Mouse (Mus musculus) forebrain, embryonic 10.5 days (tissue): ENCODE results near the gene Pon1. TPM values are rescaled to one million over a fixed set of nuclear protein-coding genes. Genes with fewer than 3 reads are reported as not detected.

Experiments
- polyA plus RNA-seq: library from polyadenylated mRNA; unstranded; fragments of >200 nt; fragmentation: Nextera tagmentation; extraction: Ambion mirVana; gene quantifications from 2 replicates; pipeline ENCODE4 v1.2.1, GENCODE M21; 2016

Gene Pon1
- polyA plus RNA-seq, 1 experiment from 2014 or later = 0.21 TPM

Other genes starting within 250 kb of the Pon1 start
- 4.5 TPM in 2 replicates for gene Pon3, start 62.3 kb upstream of the Pon1 start, polyA plus RNA-seq
- gene Pon2, start 104.5 kb upstream of the Pon1 start, polyA plus RNA-seq = 33.3 and 34.9 TPM in 2 replicates
- gene Asb4, start 189.4 kb upstream of the Pon1 start, polyA plus RNA-seq = 23.0 and 25.3 TPM in 2 replicates